Mouse (Mus musculus) liver, embryonic 15.5 days (tissue): Measurements from ENCODE around the gene Cttnbp2nl. TPM values are rescaled to one million over a fixed set of nuclear protein-coding genes. Genes with fewer than 3 reads are reported as not detected.

ENCODE experiments used
- ATAC-seq: fragments of 200-750 bp; cut with Nextera tagmentation; 2 replicates; pipeline ENCODE4 v1.8.0; 2017; ENCODE audit warnings: moderate number of reproducible peaks, mild to moderate bottlenecking, moderate library complexity; ENCODE audit not compliant: insufficient read depth
- H3K27ac ChIP-seq: fragments of 300-500 bp; sonication (generic); replicated peaks from 2 replicates; pipeline ENCODE4 v1.5.1; 2015; ENCODE audit warnings: mild to moderate bottlenecking, inconsistent platforms
- H3K27me3 ChIP-seq: fragments of 300-500 bp; sonication (generic); 2 replicates; pipeline ENCODE4 v1.6.1; 2015; ENCODE audit warnings: mild to moderate bottlenecking, inconsistent platforms
- H3K36me3 ChIP-seq: fragments of 300-500 bp; sonication (generic); replicated peaks from 2 replicates; pipeline ENCODE4 v1.6.1; 2015; ENCODE audit warnings: moderate library complexity, mild to moderate bottlenecking, inconsistent platforms
- H3K4me1 ChIP-seq: fragments of 300-500 bp; sonication (generic); replicated peaks from 2 replicates; pipeline ENCODE4 v1.6.1; 2015; ENCODE audit warnings: inconsistent platforms
- H3K4me2 ChIP-seq: fragments of 300-500 bp; sonication (generic); 2 replicates; pipeline ENCODE4 v1.6.1; 2015; ENCODE audit warnings: moderate library complexity, mild to moderate bottlenecking, inconsistent platforms
- H3K4me3 ChIP-seq: fragments of 300-500 bp; sonication (generic); replicated peaks from 2 replicates; pipeline ENCODE4 v1.5.1; 2015; ENCODE audit warnings: mild to moderate bottlenecking, inconsistent platforms
- H3K9ac ChIP-seq: fragments of 300-500 bp; sonication (generic); 2 replicates; pipeline ENCODE4 v1.6.1; 2015; ENCODE audit warnings: moderate library complexity, mild to moderate bottlenecking, inconsistent platforms
- H3K9me3 ChIP-seq: fragments of 300-500 bp; sonication (generic); replicated peaks from 2 replicates; pipeline ENCODE4 v1.6.1; 2016; ENCODE audit warnings: inconsistent platforms
- WGBS: fragments of 180-500 bp; shearing (Covaris S2); methylation state at CpG from one replicate; pipeline ENCODE4 v1.1.7; 2015; ENCODE audit warnings: mixed read lengths; ENCODE audit not compliant: insufficient replicate concordance; 5-methylcytosine and 5-hydroxymethylcytosine counted together
- polyA plus RNA-seq: library from polyadenylated mRNA; unstranded; fragments of >200 nt; fragmentation: Nextera tagmentation; extraction: Ambion mirVana; gene quantifications from 2 replicates; pipeline ENCODE4 v1.2.1, GENCODE M21; 2015

Cttnbp2nl gene
- polyA plus RNA-seq: 2.1 and 2.2 TPM in 2 replicates

DNA sequence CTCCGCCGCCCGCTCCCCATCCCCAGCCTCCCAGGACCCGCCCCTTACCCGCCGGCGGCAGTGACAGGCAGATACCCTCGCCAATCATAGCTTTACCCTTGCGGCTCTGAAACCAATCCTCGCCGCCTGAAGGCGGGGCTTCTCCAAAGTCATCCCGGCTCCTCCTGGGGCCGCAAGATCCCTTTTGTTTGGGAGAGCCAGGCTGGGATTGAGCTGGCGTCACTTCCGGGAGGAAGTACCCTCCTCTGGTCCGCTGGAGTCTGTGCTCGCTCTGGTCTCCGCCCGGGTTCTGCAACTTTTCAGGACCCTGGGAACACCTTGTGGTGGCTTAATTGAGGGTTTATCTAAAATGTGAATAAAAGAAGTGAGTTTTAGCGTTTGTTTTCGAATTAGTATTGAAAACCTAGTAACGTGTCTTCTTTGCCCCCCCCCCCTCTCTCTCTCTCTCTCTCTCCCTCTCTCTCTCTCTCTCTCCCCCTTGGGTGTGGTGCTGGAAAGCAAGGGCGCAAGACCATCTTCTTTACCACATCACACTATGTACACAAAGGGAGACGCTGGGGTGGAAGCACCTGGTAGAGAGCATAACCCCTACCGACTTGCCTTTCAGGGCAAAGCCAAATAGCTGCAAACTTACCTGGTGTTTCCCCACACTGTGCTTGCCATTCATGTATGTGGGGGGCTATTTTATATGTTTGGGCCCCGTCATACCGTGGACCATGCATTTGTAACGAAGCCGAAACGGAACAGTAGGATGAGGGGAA is at the start of gene Cttnbp2nl:
Gene Cttnbp2nl (minus strand): TSS at position 210 of the 761 bp plus-strand sequence.
- Histone ChIP-seq H3K4me2 (peak within 1 kb of the TSS; percentile 68), H3K9ac (peak within 1 kb of the TSS; percentile 8; the same call in 1 of the 2 replicates), H3K4me3 (peak within 1 kb of the TSS; percentile 62), H3K27ac (no peak within 1 kb of the TSS), H3K36me3 (no peaks in the 10 kb centered on the region), H3K27me3 (peaks cover 54% of the 10 kb centered on the region), H3K4me1 (no peaks in the 10 kb centered on the region; the same call in 1 of the 2 replicates), H3K9me3 (no peaks in the 10 kb centered on the region)
- 1% methylated on average over 31 of the region's 31 CpGs for WGBS
- ATAC-seq: peak; percentile 80

GRCm38 (mm10) chr3:105100270-105100589 is 47.3 kb upstream of the Cttnbp2nl start:
- H3K9me3 ChIP-seq: no peaks in the 10 kb centered on the region
- ATAC-seq: no peak
- no peak overlapping the region for H3K4me2 ChIP-seq
- H3K4me1 ChIP-seq: no peaks in the 10 kb centered on the region
- H3K9ac ChIP-seq: no peak overlapping the region
- H3K36me3 ChIP-seq: no peaks in the 10 kb centered on the region
- no peaks in the 10 kb centered on the region for H3K27me3 ChIP-seq
- 54% methylated on average over 4 of the region's 4 CpGs for WGBS
- H3K4me3 ChIP-seq: no peak overlapping the region
- no peak overlapping the region for H3K27ac ChIP-seq

GRCm38 (mm10) chr3:105099526-105100269 is 46.8 kb upstream of the Cttnbp2nl start:
- Histone ChIP-seq H3K9ac (no peak overlapping the region), H3K36me3 (no peaks in the 10 kb centered on the region), H3K27ac (no peak overlapping the region), H3K4me3 (no peak overlapping the region), H3K9me3 (no peaks in the 10 kb centered on the region), H3K4me2 (no peak overlapping the region), H3K27me3 (no peaks in the 10 kb centered on the region), H3K4me1 (no peaks in the 10 kb centered on the region)
- WGBS: 50% methylated on average over 15 of the region's 15 CpGs
- ATAC-seq: no peak

DNA sequence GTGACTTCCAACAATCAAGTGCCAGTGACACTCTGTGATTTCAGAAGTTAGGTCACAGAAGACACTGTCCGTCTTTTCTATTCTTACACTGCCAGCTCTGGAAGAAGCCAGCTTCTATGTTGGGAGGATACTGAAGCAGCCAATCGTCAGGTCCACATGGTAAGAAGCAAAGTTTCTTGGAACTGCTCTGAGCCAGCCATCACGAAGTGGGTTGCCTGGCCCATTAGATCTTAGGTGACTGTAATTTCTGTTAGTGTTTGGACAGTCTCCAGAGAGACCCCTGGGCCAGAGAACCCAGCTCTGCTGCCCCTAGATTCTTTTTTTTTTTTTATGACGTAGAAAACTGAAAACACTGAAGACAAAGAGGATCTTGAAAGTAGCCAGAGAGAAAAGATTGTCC is 44.6 kb upstream of the Cttnbp2nl start:
- no peak overlapping the region for H3K4me2 ChIP-seq
- ATAC-seq: no peak
- no peak overlapping the region for H3K9ac ChIP-seq
- no peak overlapping the region for H3K27ac ChIP-seq
- H3K4me3 ChIP-seq: no peak overlapping the region
- no peaks in the 10 kb centered on the region for H3K9me3 ChIP-seq
- H3K27me3 ChIP-seq: no peaks in the 10 kb centered on the region
- H3K36me3 ChIP-seq: no peaks in the 10 kb centered on the region
- WGBS: 53% methylated on average over 4 of the region's 4 CpGs
- no peaks in the 10 kb centered on the region for H3K4me1 ChIP-seq

DNA sequence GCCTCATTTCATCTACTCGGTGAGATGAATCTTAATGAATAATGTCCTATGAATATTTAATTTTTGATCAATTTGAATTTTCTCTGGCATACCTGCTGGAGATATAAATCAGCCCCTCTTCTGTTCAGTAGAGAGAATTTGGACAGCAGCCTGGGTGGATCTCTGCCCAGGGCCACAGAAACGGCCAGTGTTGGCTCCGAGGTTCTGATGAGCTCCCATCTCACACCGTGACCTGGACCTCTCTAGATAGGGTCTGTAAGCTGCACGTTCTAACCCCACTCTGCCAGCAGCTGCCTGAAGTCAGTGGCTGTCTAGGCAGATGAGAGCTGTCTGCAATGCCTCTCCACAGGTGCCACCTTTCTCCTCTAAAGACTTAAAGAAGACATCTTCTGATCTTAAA is 42.1 kb upstream of the Cttnbp2nl start:
- H3K4me1 ChIP-seq: no peaks in the 10 kb centered on the region
- no peak overlapping the region for H3K4me3 ChIP-seq
- H3K9me3 ChIP-seq: no peaks in the 10 kb centered on the region
- no peaks in the 10 kb centered on the region for H3K36me3 ChIP-seq
- no peak overlapping the region for H3K4me2 ChIP-seq
- H3K27me3 ChIP-seq: no peaks in the 10 kb centered on the region
- WGBS: 62% methylated on average over 5 of the region's 5 CpGs
- no peak for ATAC-seq
- H3K27ac ChIP-seq: no peak overlapping the region
- H3K9ac ChIP-seq: no peak overlapping the region

DNA sequence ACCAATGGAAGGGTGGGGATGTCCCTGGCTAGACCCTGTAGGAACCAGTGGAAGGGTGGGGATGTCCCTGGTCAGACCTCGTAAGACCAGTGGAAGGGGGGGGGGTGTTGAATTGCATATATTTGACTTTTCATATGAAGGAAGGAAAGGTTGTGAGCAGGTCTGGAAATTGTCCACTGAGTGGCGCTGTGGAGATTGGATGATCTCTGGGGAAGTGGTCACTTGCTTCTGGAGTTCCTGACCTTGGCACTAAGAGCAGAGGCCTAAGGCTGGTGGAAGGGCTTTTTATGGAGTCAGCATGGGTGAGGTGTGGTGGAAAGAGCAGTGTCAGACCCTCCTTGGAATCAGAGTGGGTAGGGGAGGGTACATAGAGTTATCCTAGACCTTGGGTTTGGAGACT is 41.5 kb upstream of the Cttnbp2nl start:
- H3K27me3 ChIP-seq: no peaks in the 10 kb centered on the region
- H3K9ac ChIP-seq: no peak overlapping the region
- 42% methylated on average over 2 of the region's 2 CpGs for WGBS
- no peaks in the 10 kb centered on the region for H3K9me3 ChIP-seq
- no peaks in the 10 kb centered on the region for H3K4me1 ChIP-seq
- H3K4me3 ChIP-seq: no peak overlapping the region
- ATAC-seq: no peak
- H3K27ac ChIP-seq: no peak overlapping the region
- H3K36me3 ChIP-seq: no peaks in the 10 kb centered on the region
- no peak overlapping the region for H3K4me2 ChIP-seq

DNA sequence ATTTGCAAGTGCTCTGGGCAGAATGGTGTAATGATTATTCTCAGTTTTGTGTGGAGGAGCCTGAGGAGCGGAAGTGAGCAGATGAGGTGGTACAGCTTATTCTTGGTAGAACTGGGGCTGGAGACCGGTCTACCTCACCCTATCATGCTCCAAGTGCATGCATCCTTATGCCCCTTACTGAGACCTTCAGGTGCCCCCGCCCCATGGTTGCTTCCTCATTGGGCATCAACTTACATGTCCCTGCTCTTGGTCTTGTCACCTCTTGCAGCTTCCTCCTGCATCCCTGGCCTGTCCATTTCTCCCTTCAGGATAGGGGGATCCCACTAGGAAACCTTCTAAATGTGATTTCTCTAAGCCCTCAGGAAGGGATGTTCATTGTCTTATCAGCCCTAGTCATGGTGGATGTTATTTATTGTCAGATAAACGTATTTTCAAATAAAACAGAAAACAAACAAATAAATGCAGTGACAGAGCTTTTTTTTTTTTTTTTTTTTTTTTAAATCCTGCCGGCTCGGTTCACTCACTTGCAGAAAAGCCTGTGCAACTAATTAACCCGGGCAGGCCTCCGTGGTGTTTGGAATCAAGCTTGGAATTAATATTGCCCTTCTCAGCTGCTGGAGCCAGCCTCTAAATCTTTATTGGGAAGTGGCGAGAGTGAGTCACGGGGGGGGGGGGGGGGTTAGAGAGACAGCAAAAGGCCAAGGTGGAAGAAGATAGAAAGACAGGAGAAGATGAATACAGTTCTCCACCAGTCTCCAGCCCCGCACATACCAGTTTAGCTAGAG is 40.0 kb upstream of the Cttnbp2nl start:
- WGBS: 52% methylated on average over 11 of the region's 11 CpGs
- H3K9ac ChIP-seq: no peak overlapping the region
- H3K27me3 ChIP-seq: no peaks in the 10 kb centered on the region
- H3K36me3 ChIP-seq: no peaks in the 10 kb centered on the region
- no peak for ATAC-seq
- no peak overlapping the region for H3K27ac ChIP-seq
- H3K4me2 ChIP-seq: no peak overlapping the region
- no peaks in the 10 kb centered on the region for H3K9me3 ChIP-seq
- H3K4me1 ChIP-seq: no peaks in the 10 kb centered on the region
- no peak overlapping the region for H3K4me3 ChIP-seq

- Histone ChIP-seq H3K9ac (no peak overlapping the region), H3K4me3 (no peak overlapping the region), H3K27me3 (no peaks in the 10 kb centered on the region), H3K4me1 (no peaks in the 10 kb centered on the region), H3K4me2 (no peak overlapping the region), H3K9me3 (no peaks in the 10 kb centered on the region), H3K36me3 (no peaks in the 10 kb centered on the region), H3K27ac (no peak overlapping the region)
- no peak for ATAC-seq
- 21% methylated on average over 3 of the region's 3 CpGs for WGBS
Observed at GRCm38 (mm10) chr3:105090981-105091380, 38.0 kb upstream of the Cttnbp2nl start.

- 50% methylated on average over 7 of the region's 7 CpGs for WGBS
- H3K4me3 ChIP-seq: no peak overlapping the region
- H3K9me3 ChIP-seq: no peaks in the 10 kb centered on the region
- H3K9ac ChIP-seq: no peak overlapping the region
- ATAC-seq: no peak
- no peaks in the 10 kb centered on the region for H3K36me3 ChIP-seq
- H3K4me2 ChIP-seq: no peak overlapping the region
- H3K27ac ChIP-seq: no peak overlapping the region
- no peaks in the 10 kb centered on the region for H3K4me1 ChIP-seq
- H3K27me3 ChIP-seq: no peaks in the 10 kb centered on the region
Observed at GRCm38 (mm10) chr3:105090147-105090546, 37.2 kb upstream of the Cttnbp2nl start.

DNA sequence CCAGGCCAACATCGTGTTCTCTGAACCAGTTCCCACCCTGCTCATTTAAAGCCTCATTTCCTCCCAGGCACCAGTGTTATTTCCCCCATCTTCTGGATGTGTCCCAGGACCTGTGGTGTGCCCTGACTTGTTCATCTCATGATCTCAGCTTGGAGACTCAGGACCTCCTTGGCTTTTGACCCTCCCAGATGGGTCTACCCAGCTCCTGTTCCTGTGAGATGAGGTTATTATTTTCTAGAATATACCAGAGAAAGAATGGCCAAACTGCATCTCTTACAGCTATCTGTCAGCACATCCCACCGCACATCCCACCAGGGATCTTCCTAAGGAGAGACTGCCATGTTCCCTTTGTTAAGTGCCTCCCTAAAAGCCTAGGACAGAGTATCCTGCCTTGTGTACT is 35.7 kb upstream of the Cttnbp2nl start:
- no peaks in the 10 kb centered on the region for H3K27me3 ChIP-seq
- no peak for ATAC-seq
- no peaks in the 10 kb centered on the region for H3K4me1 ChIP-seq
- no peaks in the 10 kb centered on the region for H3K36me3 ChIP-seq
- 43% methylated on average over 2 of the region's 2 CpGs for WGBS
- H3K9ac ChIP-seq: no peak overlapping the region
- no peak overlapping the region for H3K4me2 ChIP-seq
- no peak overlapping the region for H3K4me3 ChIP-seq
- no peaks in the 10 kb centered on the region for H3K9me3 ChIP-seq
- no peak overlapping the region for H3K27ac ChIP-seq

DNA sequence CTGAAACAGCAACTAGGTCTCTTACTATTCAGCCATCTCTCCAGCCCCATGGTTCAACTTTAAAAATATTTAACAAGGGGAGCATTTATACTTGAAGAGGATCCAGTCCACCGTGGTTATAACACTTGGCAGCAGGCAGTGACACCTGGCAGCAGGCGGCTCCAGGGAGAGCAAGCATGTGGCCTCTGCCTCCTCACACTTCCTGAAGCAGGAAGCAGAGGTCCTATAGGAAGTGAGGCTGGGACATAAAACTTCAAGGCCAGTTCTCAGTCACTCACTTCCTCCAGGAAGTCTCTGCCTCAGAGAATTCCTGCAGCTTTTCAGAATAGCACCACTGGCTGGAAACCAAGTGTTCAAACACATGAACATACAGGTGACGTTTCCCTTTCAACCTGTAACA is 34.4 kb upstream of the Cttnbp2nl start:
- no peak overlapping the region for H3K4me3 ChIP-seq
- H3K9me3 ChIP-seq: no peaks in the 10 kb centered on the region
- WGBS: 30% methylated on average over 3 of the region's 3 CpGs
- no peaks in the 10 kb centered on the region for H3K36me3 ChIP-seq
- no peaks in the 10 kb centered on the region for H3K27me3 ChIP-seq
- no peaks in the 10 kb centered on the region for H3K4me1 ChIP-seq
- no peak for ATAC-seq
- no peak overlapping the region for H3K9ac ChIP-seq
- no peak overlapping the region for H3K4me2 ChIP-seq
- no peak overlapping the region for H3K27ac ChIP-seq
